Mouse (Mus musculus) hindbrain, embryonic 13.5 days (tissue): ENCODE measurements at regions not wholly inside any gene's neighbourhood (a gene's known extent, or its start where the extent isn't known, plus 50 kb on each side); places are given as distances from the start of the nearest gene placed in this dataset.

Source experiments
- ATAC-seq: fragments of 200-750 bp; cut with Nextera tagmentation; 2 replicates; pipeline ENCODE4 v1.8.0; 2017; ENCODE audit warnings: moderate TSS enrichment; ENCODE audit not compliant: low FRiP score
- H3K27ac ChIP-seq: fragments of 300-500 bp; sonication (generic); 2 replicates; pipeline ENCODE4 v1.5.1; 2015; ENCODE audit warnings: inconsistent platforms, mild to moderate bottlenecking, moderate library complexity
- H3K27me3 ChIP-seq: fragments of 300-500 bp; sonication (generic); 2 replicates; pipeline ENCODE4 v1.6.1; 2015; ENCODE audit warnings: mild to moderate bottlenecking, inconsistent platforms
- H3K36me3 ChIP-seq: fragments of 300-500 bp; sonication (generic); 2 replicates; pipeline ENCODE4 v1.6.1; 2015; ENCODE audit warnings: mild to moderate bottlenecking, inconsistent platforms
- H3K4me1 ChIP-seq: fragments of 300-500 bp; sonication (generic); replicated peaks from 2 replicates; pipeline ENCODE4 v1.6.1; 2015; ENCODE audit warnings: inconsistent platforms
- H3K4me2 ChIP-seq: fragments of 300-500 bp; sonication (generic); 2 replicates; pipeline ENCODE4 v1.6.1; 2015; ENCODE audit warnings: inconsistent platforms, mild to moderate bottlenecking, moderate library complexity
- H3K4me3 ChIP-seq: fragments of 300-500 bp; sonication (generic); 2 replicates; pipeline ENCODE4 v1.5.1; 2015; ENCODE audit warnings: mild to moderate bottlenecking, inconsistent platforms
- H3K9ac ChIP-seq: fragments of 300-500 bp; sonication (generic); 2 replicates; pipeline ENCODE4 v1.6.1; 2015; ENCODE audit warnings: mild to moderate bottlenecking, inconsistent platforms
- H3K9me3 ChIP-seq: fragments of 300-500 bp; sonication (generic); 2 replicates; pipeline ENCODE4 v1.6.1; 2016; ENCODE audit warnings: inconsistent platforms
- WGBS: fragments of 180-500 bp; shearing (Covaris S2); methylation state at CpG from one replicate; pipeline ENCODE4 v1.1.7; 2015; 5-methylcytosine and 5-hydroxymethylcytosine counted together

GRCm38 (mm10) chr12:67300245-67300644 lies 77.9 kb upstream of the Mdga2 start:
- no peak overlapping the region for H3K4me3 ChIP-seq
- no peaks in the 10 kb centered on the region for H3K4me1 ChIP-seq
- no peak overlapping the region for H3K9ac ChIP-seq
- no peaks in the 10 kb centered on the region for H3K9me3 ChIP-seq
- ATAC-seq = no peak
- H3K4me2 ChIP-seq = no peak overlapping the region
- H3K27ac ChIP-seq = no peak overlapping the region
- WGBS = 100% methylated on average over 1 of the region's 1 CpGs
- H3K36me3 ChIP-seq = no peaks in the 10 kb centered on the region
- H3K27me3 ChIP-seq = no peaks in the 10 kb centered on the region

DNA sequence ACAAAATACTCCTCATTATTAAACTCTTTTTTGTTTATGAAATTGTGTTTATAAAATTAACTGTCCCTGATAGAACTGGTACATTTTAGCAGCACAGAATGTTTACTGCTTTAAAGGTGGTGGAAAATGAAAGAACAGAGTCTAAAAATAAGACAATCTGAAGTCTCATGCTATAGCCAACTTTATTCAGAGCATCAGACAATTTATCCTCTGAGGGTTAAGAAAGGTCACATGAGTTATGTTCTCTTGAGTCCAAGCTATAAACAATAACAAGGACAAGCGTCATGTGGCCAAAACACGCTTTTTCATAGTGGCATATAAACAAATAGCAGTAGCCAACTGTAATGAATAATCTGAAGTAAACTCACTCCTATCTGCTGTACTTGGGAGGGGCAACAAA lies 67.7 kb upstream of the Mdga2 start:
- Histone ChIP-seq H3K4me1 (no peaks in the 10 kb centered on the region), H3K36me3 (no peaks in the 10 kb centered on the region), H3K27me3 (no peaks in the 10 kb centered on the region), H3K27ac (no peak overlapping the region), H3K9me3 (no peaks in the 10 kb centered on the region), H3K4me2 (no peak overlapping the region), H3K4me3 (no peak overlapping the region), H3K9ac (no peak overlapping the region)
- WGBS = 92% methylated on average over 2 of the region's 2 CpGs
- ATAC-seq = no peak

DNA sequence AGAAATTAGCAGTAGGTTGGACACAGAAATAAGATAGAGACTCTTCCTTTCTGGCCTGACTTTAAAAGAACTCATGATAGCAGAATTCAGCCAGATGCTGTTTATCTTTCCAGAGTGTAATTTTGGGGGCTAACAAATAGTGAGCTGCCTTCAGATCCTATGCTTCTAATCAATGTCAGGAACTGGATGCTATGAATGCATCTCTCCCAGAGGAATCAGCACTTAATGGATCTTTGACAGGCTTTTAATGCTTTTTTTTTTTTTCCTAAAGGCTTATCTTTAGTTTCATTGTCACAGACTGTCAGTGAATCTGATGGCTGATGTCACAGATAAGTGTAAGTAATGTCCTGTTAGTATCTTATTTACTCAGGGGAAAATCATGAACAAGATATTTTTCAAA lies 50.5 kb upstream of the Mdga2 start:
- H3K36me3 ChIP-seq = no peaks in the 10 kb centered on the region

GRCm38 (mm10) chr12:67272329-67272728 lies 50.0 kb upstream of the Mdga2 start:
- H3K36me3 ChIP-seq = no peaks in the 10 kb centered on the region
- no peaks in the 10 kb centered on the region for H3K4me1 ChIP-seq
- no peak overlapping the region for H3K9ac ChIP-seq
- no peaks in the 10 kb centered on the region for H3K27me3 ChIP-seq
- no peak overlapping the region for H3K4me2 ChIP-seq
- no peak for ATAC-seq
- no peaks in the 10 kb centered on the region for H3K9me3 ChIP-seq
- H3K4me3 ChIP-seq = no peak overlapping the region
- H3K27ac ChIP-seq = no peak overlapping the region
- WGBS = 83% methylated on average over 1 of the region's 1 CpGs

More for the DNA sequence above, 50.5 kb upstream of the Mdga2 start:
- no peak for ATAC-seq
- Histone ChIP-seq H3K4me1 (no peaks in the 10 kb centered on the region), H3K27me3 (no peaks in the 10 kb centered on the region), H3K9ac (no peak overlapping the region), H3K4me3 (no peak overlapping the region), H3K27ac (no peak overlapping the region), H3K9me3 (no peaks in the 10 kb centered on the region), H3K4me2 (no peak overlapping the region)
